Mouse (Mus musculus) ovary, postnatal 10 days (tissue): Measurements from ENCODE around the gene Ndufa4l2.
A peak's percentile ranks its signal among the peaks of the same experiment; 100 is the strongest.

Source experiments
- DNase-seq: peaks from one replicate; pipeline ENCODE4 v3.0.0; 2022; ENCODE audit warnings: low spot score

The Ndufa4l2 gene

GRCm38 (mm10) chr10:127514764-127515163 lies at the start of gene Ndufa4l2:
TSS of gene Ndufa4l2 (plus strand) at chr10:127514967.
- DNase-seq = no peak

- no peak for DNase-seq
Measured at GRCm38 (mm10) chr10:127471281-127471988, 43.3 kb upstream of the Ndufa4l2 start.

DNA sequence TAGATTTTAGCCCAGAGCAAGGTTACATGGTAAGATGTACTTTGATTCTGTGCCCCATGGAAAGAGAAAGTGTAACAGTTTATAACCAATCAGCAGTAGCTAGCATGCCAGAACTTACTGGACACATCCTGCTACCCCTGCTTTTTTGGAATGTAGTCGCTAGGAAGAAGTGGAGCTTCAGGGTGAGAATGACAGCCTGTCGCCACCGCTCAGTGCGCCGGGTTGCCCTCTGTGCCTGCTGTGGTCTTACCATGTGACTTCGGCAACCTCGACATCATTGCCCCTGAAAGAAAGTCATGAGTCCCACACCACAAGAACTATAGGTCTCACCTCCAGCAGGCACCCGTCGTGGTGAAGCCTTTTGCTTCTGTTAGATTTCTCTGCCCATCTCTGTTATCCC lies 42.0 kb upstream of the Ndufa4l2 start:
- DNase-seq = no peak

- DNase-seq = no peak
Measured at GRCm38 (mm10) chr10:127475175-127475574, 39.6 kb upstream of the Ndufa4l2 start.

DNA sequence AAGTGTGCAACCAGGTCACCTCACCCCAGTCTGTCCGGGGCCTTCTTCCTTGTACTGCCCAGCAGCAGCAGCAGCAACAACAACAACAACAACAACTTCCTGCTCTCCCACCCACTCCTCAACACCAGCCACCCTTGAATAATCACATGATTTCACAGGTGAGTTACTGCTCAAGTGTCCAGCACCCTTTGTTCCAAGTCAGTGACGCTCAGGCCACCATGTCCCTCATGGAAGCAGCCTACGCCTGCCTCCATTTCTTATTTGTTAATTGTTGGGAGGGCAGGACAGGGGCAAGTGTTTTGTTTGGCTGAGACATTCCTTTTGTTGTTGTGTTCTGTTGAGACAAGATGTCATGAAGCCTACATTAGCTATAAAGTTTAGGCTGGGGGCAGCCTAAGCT lies 38.2 kb upstream of the Ndufa4l2 start:
- DNase-seq = no peak

- DNase-seq = no peak
Measured at GRCm38 (mm10) chr10:127477301-127477700, 37.5 kb upstream of the Ndufa4l2 start.

- DNase-seq = no peak
Measured at GRCm38 (mm10) chr10:127479131-127479530, 35.6 kb upstream of the Ndufa4l2 start.

DNA sequence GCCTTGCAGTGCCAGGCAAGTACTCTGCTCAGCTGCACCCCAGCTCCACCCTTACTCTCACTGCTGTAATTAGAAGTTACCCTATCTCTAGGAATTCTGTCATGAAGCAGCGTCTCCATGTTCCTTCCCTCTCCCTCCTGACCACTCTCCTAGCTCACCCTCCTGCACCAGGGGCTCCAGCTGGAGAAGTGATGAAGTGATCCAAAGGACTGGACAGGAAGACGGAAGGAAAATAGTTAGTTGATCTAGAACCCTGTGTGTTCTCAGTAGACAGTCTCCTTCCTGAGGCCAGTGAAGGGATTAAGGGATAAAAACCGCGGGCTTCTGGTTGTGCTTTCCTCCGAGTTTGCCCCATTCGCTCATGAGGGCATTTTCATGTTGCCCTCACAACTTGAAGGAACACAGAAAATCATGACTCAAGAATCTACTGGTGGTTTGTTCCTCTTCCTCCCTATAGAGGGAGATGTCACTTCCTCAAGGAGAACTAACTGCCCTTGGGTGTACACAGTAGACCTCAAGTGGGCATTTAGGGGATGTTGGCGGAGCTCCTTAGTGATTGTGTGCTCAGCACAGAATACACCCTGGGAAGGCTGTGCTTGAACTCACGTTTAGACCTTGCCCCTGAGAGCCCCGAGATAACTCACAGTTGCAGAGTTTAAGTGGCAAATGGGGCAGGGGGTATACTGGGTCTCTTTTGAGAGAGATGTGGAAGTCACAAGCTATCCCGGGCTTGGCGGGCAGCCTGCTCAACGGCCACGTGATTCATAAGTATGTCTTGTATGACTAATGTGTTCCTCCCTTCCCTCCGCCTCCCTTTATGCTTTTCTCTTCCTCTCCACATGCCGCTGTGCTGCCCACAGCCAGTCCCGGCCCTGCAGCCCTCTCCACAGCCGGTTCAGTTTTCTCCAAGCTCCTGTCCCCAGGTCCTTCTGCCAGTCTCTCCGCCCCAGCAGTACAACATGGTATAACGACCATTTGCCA lies 33.6 kb upstream of the Ndufa4l2 start:
- DNase-seq = peak; percentile 9

GRCm38 (mm10) chr10:127485235-127485634 lies 29.5 kb upstream of the Ndufa4l2 start:
- DNase-seq = no peak

- DNase-seq = no peak
Measured at GRCm38 (mm10) chr10:127488856-127489255, 25.9 kb upstream of the Ndufa4l2 start.

- DNase-seq = no peak
Measured at GRCm38 (mm10) chr10:127490160-127491127, 24.3 kb upstream of the Ndufa4l2 start.

DNA sequence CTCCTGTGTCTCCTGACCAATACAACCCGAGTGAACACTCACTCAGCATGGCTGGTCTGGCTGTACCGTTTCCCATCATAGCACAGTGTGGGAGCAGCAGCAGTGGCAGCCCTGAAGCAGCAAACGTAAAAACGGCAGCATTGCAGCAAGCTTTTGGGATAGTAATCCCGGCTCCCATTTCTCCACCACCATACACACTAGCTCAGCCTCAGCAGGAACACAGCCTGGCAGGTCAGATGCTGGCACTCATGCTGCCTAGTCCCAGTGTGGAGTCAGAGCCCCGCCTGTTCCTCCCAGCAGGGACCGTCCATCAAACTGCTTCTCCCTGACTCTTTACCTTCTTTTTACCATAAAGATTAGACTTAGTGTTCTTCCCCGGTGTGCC lies 23.6 kb upstream of the Ndufa4l2 start:
- no peak for DNase-seq

DNA sequence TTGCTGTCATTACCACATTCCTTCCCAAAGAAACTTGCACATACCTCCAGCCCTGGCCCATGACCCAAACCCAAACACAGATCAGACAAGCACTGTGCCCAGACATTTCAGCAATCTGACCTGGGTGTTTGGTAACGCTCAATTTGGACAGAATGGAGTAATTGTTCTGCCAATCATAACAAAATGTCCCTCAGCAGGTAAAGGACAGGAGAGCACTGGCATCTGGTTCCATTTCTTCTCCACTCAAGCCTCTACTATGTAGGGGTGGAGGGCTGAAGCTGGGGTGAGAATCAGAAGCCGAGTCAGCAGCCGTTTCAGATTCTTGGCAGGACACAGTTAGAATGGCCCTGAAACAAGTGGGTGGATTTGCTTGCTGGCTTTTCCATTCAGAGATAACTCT lies 22.6 kb upstream of the Ndufa4l2 start:
- no peak for DNase-seq

GRCm38 (mm10) chr10:127496156-127496555 lies 18.6 kb upstream of the Ndufa4l2 start:
- no peak for DNase-seq

- DNase-seq = no peak
Measured at GRCm38 (mm10) chr10:127499516-127499915, 15.3 kb upstream of the Ndufa4l2 start.

- DNase-seq = no peak
Measured at GRCm38 (mm10) chr10:127500042-127500441, 14.7 kb upstream of the Ndufa4l2 start.

GRCm38 (mm10) chr10:127500894-127501893 lies 13.6 kb upstream of the Ndufa4l2 start, which contains the start of gene Stac3:
TSS of gene Stac3 (plus strand) at chr10:127501686.
- no peak for DNase-seq

DNA sequence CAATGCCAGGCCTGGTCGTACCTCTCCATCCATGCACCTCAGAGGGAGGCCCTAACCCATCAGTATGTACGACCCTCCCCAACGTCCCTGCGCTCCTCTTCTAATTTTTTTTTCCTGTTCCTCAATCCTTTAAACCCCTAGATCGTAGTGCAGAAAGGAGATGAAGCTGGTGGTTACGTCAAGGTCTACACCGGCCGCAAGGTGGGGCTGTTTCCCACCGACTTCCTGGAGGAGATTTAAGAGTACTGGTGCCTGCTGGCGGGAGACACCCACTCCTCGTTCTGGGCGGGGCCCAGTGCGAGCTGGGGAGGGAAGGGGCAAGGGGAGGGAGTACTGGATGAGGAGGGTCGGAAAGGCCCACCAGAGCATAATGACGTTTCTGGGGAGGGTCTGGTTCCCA lies 6.5 kb upstream of the Ndufa4l2 start:
- no peak for DNase-seq

DNA sequence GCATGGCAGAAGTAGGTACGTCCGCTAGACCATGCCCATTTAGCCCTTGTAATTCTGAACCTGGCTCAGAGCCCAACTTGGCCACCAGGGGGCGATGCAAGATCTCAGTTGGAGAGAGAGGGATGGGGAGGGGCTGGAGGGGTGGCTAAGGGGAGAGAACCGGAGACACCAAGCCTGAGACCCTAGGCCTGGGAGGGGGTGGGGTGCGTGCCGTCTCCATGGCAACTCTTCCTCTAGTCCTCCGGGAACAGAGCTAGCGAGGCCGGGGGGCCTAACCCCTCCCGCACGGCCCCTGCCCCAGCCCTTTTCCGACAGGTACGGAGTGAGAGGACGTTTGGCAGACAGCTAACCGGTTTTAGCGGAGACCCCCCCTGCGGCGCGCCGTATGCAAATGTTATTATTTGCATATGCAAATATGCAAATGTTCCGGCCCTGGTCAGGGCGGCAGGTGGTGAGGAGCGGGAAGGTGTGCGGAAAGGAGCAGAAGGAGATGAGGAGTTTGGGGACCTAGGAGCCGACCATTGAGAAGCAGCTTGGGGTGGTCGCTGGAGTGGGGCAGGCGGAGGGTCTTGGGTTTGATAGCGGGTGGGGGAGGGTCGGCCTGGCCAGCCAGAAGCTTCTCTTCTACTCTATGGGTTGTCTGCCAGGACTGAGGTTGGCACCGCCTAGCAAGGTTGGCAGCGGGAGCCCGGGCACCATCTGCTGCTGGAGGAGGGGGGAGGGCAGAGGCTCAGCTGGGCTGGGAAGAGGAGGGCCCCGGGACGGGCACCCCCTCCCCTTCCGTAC lies 5.5 kb upstream of the Ndufa4l2 start:
- peak; percentile 62 for DNase-seq
